In genomic region chr15:99411747-99412146, GRCm38 (mm10) we compare ENCODE assay signal across 11 mouse cellular contexts. TPM values are rescaled to one million over a fixed set of nuclear protein-coding genes. Genes with fewer than 3 reads are reported as not detected.
DNase-seq lines count a peak whose midpoint lies in the region; ATAC-seq and TF ChIP-seq lines count a peak whose summit lies in the region.
"Had no signal": no experiment of that assay in that cellular context is flagged by ENCODE, and none has a peak within 500 bp of the region (broad histone marks: within the 10 kb centered on the region; RNA-seq: fewer than 3 reads in every experiment).

No protein-coding gene starts in this region.

- TF ChIP-seq CTCF in hindbrain, postnatal 0 days (IDR thresholded peaks at IDR 0.05; ENCODE audit: low read depth), result peak; percentile 42

- 57% methylated on average over 14 of the region's 14 CpGs for WGBS in hindbrain, postnatal 0 days
- WGBS in hindbrain, embryonic 11.5 days, result 64% methylated on average over 14 of the region's 14 CpGs
- 67% methylated on average over 14 of the region's 14 CpGs for WGBS in midbrain, embryonic 13.5 days
- 63% methylated on average over 14 of the region's 14 CpGs for WGBS in midbrain, embryonic 15.5 days
- WGBS in limb, embryonic 15.5 days, result 53% methylated on average over 14 of the region's 14 CpGs

- no peaks in the 10 kb centered on the region for H3K27me3 ChIP-seq in hindbrain, postnatal 0 days (ENCODE audit: insufficient read depth, low read length)
- no peaks in the 10 kb centered on the region for H3K27me3 ChIP-seq in hindbrain, embryonic 11.5 days (ENCODE audit: control insufficient read depth, insufficient read depth, low read length)
- no peaks in the 10 kb centered on the region for H3K27me3 ChIP-seq in midbrain, embryonic 13.5 days
- no peaks in the 10 kb centered on the region for H3K27me3 ChIP-seq in midbrain, embryonic 15.5 days (replicated peaks)
- no peaks in the 10 kb centered on the region for H3K27me3 ChIP-seq in limb, embryonic 15.5 days
- H3K27me3 ChIP-seq: Patski had no signal

- no peak overlapping the region for H3K4me3 ChIP-seq in hindbrain, postnatal 0 days (ENCODE audit: low read length)
- H3K4me3 ChIP-seq in hindbrain, embryonic 11.5 days (ENCODE audit: low read depth, low read length), result no peak overlapping the region
- no peak overlapping the region for H3K4me3 ChIP-seq in midbrain, embryonic 13.5 days (replicated peaks)
- H3K4me3 ChIP-seq in midbrain, embryonic 15.5 days, result no peak overlapping the region
- no peak overlapping the region for H3K4me3 ChIP-seq in limb, embryonic 15.5 days

- H3K4me1 ChIP-seq in hindbrain, postnatal 0 days (ENCODE audit: insufficient read depth, low read length), result no peaks in the 10 kb centered on the region
- no peaks in the 10 kb centered on the region for H3K4me1 ChIP-seq in hindbrain, embryonic 11.5 days (replicated peaks; ENCODE audit: control insufficient read depth, insufficient read depth, low read length)
- no peaks in the 10 kb centered on the region for H3K4me1 ChIP-seq in midbrain, embryonic 13.5 days (replicated peaks)
- 0 out of 2 replicates have a peak, but pooled peaks cover 3% of the 10 kb centered on the region for H3K4me1 ChIP-seq in midbrain, embryonic 15.5 days
- peaks cover 7% of the 10 kb centered on the region; the same call in 1 of the 2 replicates for H3K4me1 ChIP-seq in limb, embryonic 15.5 days

- no peak overlapping the region for H3K4me2 ChIP-seq in hindbrain, postnatal 0 days (ENCODE audit: low read depth, low read length)
- no peak overlapping the region for H3K4me2 ChIP-seq in hindbrain, embryonic 11.5 days (replicated peaks; ENCODE audit: low read depth, low read length)
- H3K4me2 ChIP-seq in midbrain, embryonic 13.5 days (replicated peaks), result no peak overlapping the region
- no peak overlapping the region for H3K4me2 ChIP-seq in midbrain, embryonic 15.5 days
- 0 out of 2 replicates have a peak overlapping the region, but pooled peaks have one; percentile 5 for H3K4me2 ChIP-seq in limb, embryonic 15.5 days

- 0 out of 2 replicates have a peak, but pooled peaks have one; percentile 21 for ATAC-seq in hindbrain, postnatal 0 days
- no peak for ATAC-seq in hindbrain, embryonic 11.5 days (ENCODE audit: low FRiP score)
- no peak for ATAC-seq in midbrain, embryonic 13.5 days
- no peak for ATAC-seq in midbrain, embryonic 15.5 days (replicated peaks)
- ATAC-seq in limb, embryonic 15.5 days (ENCODE audit: insufficient number of reproducible peaks, low FRiP score, low TSS enrichment, low read depth), result no peak
- ATAC-seq: forebrain, embryonic 14.5 days; Patski had no signal

- H3K27ac ChIP-seq in hindbrain, postnatal 0 days, result peak overlapping the region; percentile 46; the same call in 1 of the 2 replicates
- H3K27ac ChIP-seq in hindbrain, embryonic 11.5 days (ENCODE audit: low read depth, low read length), result no peak overlapping the region
- no peak overlapping the region for H3K27ac ChIP-seq in midbrain, embryonic 13.5 days
- H3K27ac ChIP-seq in midbrain, embryonic 15.5 days, result no peak overlapping the region
- no peak overlapping the region for H3K27ac ChIP-seq in limb, embryonic 15.5 days
- H3K27ac ChIP-seq: liver, embryonic 14.5 days had no signal

- peak; percentile 21 for DNase-seq in cerebellum, adult 9-10 months
- DNase-seq in cerebellum, postnatal 10 days, result no peak
- peak; percentile 65 for DNase-seq in hindbrain, postnatal 0 days (ENCODE audit: low spot score)
- no peak for DNase-seq in hindbrain, embryonic 11.5 days (ENCODE audit: low spot score)
- no peak for DNase-seq in cerebellum, postnatal 4 days (ENCODE audit: low spot score in 2 of 2)

- H3K36me3 ChIP-seq in hindbrain, postnatal 0 days (ENCODE audit: insufficient read depth, low read length), result peaks cover 37% of the 10 kb centered on the region
- 0 out of 2 replicates have a peak, but pooled peaks cover 6% of the 10 kb centered on the region for H3K36me3 ChIP-seq in hindbrain, embryonic 11.5 days (ENCODE audit: control insufficient read depth, insufficient read depth, low read length)
- H3K36me3 ChIP-seq in midbrain, embryonic 13.5 days, result peaks cover 37% of the 10 kb centered on the region
- H3K36me3 ChIP-seq in midbrain, embryonic 15.5 days (replicated peaks), result peaks cover 27% of the 10 kb centered on the region
- peaks cover 38% of the 10 kb centered on the region for H3K36me3 ChIP-seq in limb, embryonic 15.5 days

- H3K9me3 ChIP-seq in hindbrain, postnatal 0 days (ENCODE audit: low read length), result no peaks in the 10 kb centered on the region
- H3K9me3 ChIP-seq in hindbrain, embryonic 11.5 days (ENCODE audit: control insufficient read depth, low read length), result no peaks in the 10 kb centered on the region
- H3K9me3 ChIP-seq in midbrain, embryonic 13.5 days, result no peaks in the 10 kb centered on the region
- no peaks in the 10 kb centered on the region for H3K9me3 ChIP-seq in midbrain, embryonic 15.5 days
- H3K9me3 ChIP-seq in limb, embryonic 15.5 days, result no peaks in the 10 kb centered on the region

- H3K9ac ChIP-seq in hindbrain, postnatal 0 days (replicated peaks; ENCODE audit: low read length), result no peak overlapping the region
- H3K9ac ChIP-seq in hindbrain, embryonic 11.5 days (ENCODE audit: low read depth, low read length), result no peak overlapping the region
- H3K9ac ChIP-seq in midbrain, embryonic 13.5 days (replicated peaks), result peak overlapping the region; percentile 36
- H3K9ac ChIP-seq in midbrain, embryonic 15.5 days, result no peak overlapping the region
- no peak overlapping the region for H3K9ac ChIP-seq in limb, embryonic 15.5 days
- H3K9ac ChIP-seq: liver, embryonic 14.5 days had no signal

RNA-seq across cellular contexts. Expression of gene Tmbim6, which starts 19.1 kb away (rescaled TPM):
- total RNA-seq in hindbrain, postnatal 0 days (2014; rRNA removed), result 323 and 346 TPM in 2 replicates
- 355 and 374 TPM in 2 replicates for polyA plus RNA-seq in hindbrain, postnatal 0 days (2015; fragmentation: Nextera tagmentation; extraction: Ambion mirVana)
- 212 and 224 TPM in 2 replicates for polyA plus RNA-seq in hindbrain, embryonic 11.5 days (2014; fragmentation: Nextera tagmentation; extraction: Ambion mirVana)
- polyA plus RNA-seq in midbrain, embryonic 13.5 days (2015; fragmentation: Nextera tagmentation; extraction: Ambion mirVana), result 228 and 244 TPM in 2 replicates
- polyA plus RNA-seq in midbrain, embryonic 15.5 days (2015; fragmentation: Nextera tagmentation; extraction: Ambion mirVana), result 276 and 282 TPM in 2 replicates
- 327 and 351 TPM in 2 replicates for polyA plus RNA-seq in limb, embryonic 15.5 days (2015; fragmentation: Nextera tagmentation; extraction: Ambion mirVana)

RNA-seq across cellular contexts. Expression of gene Fmnl3, which starts 41.5 kb away (rescaled TPM):
- total RNA-seq in hindbrain, postnatal 0 days (2014; rRNA removed), result 11.9 and 15.2 TPM in 2 replicates
- polyA plus RNA-seq in hindbrain, postnatal 0 days (2015; fragmentation: Nextera tagmentation; extraction: Ambion mirVana), result 8.0 and 8.2 TPM in 2 replicates
- polyA plus RNA-seq in hindbrain, embryonic 11.5 days (2014; fragmentation: Nextera tagmentation; extraction: Ambion mirVana), result 10.5 and 11.4 TPM in 2 replicates
- 8.5 and 8.7 TPM in 2 replicates for polyA plus RNA-seq in midbrain, embryonic 13.5 days (2015; fragmentation: Nextera tagmentation; extraction: Ambion mirVana)
- 9.1 and 10.0 TPM in 2 replicates for polyA plus RNA-seq in midbrain, embryonic 15.5 days (2015; fragmentation: Nextera tagmentation; extraction: Ambion mirVana)
- polyA plus RNA-seq in limb, embryonic 15.5 days (2015; fragmentation: Nextera tagmentation; extraction: Ambion mirVana), result 25.0 and 26.9 TPM in 2 replicates

RNA-seq across cellular contexts. Expression of gene Nckap5l, which starts 45.8 kb away (rescaled TPM):
- 19.5 and 23.4 TPM in 2 replicates for total RNA-seq in hindbrain, postnatal 0 days (2014; rRNA removed)
- 10.0 and 11.4 TPM in 2 replicates for polyA plus RNA-seq in hindbrain, postnatal 0 days (2015; fragmentation: Nextera tagmentation; extraction: Ambion mirVana)
- 9.3 and 10.2 TPM in 2 replicates for polyA plus RNA-seq in hindbrain, embryonic 11.5 days (2014; fragmentation: Nextera tagmentation; extraction: Ambion mirVana)
- polyA plus RNA-seq in midbrain, embryonic 13.5 days (2015; fragmentation: Nextera tagmentation; extraction: Ambion mirVana), result 12.2 and 15.6 TPM in 2 replicates
- polyA plus RNA-seq in midbrain, embryonic 15.5 days (2015; fragmentation: Nextera tagmentation; extraction: Ambion mirVana), result 13.4 and 15.6 TPM in 2 replicates
- polyA plus RNA-seq in limb, embryonic 15.5 days (2015; fragmentation: Nextera tagmentation; extraction: Ambion mirVana), result 10.5 and 12.3 TPM in 2 replicates

Comparison
In these comparisons a context has a peak if more than half of its experiments do, and no peak if none do; other contexts are left out.
1. DNase-seq: peak in cerebellum, adult 9-10 months (single experiment) and hindbrain, postnatal 0 days (single experiment); none in cerebellum, postnatal 10 days (0 of 2), hindbrain, embryonic 11.5 days (single experiment) and cerebellum, postnatal 4 days (0 of 2).